Mouse (Mus musculus): ENCODE data around the gene Methig1. TPM values are rescaled to one million over a fixed set of nuclear protein-coding genes. Genes with fewer than 3 reads are reported as not detected.
"Not testable (repeated sequence)": the region's sequence is repeated elsewhere in the genome, so short reads cannot be mapped to it uniquely, and the experiment has no call there.

Methig1 gene
- polyA plus RNA-seq (2014; fragmentation: Nextera tagmentation; extraction: Ambion mirVana) = not detected in 2 replicates

DNA sequence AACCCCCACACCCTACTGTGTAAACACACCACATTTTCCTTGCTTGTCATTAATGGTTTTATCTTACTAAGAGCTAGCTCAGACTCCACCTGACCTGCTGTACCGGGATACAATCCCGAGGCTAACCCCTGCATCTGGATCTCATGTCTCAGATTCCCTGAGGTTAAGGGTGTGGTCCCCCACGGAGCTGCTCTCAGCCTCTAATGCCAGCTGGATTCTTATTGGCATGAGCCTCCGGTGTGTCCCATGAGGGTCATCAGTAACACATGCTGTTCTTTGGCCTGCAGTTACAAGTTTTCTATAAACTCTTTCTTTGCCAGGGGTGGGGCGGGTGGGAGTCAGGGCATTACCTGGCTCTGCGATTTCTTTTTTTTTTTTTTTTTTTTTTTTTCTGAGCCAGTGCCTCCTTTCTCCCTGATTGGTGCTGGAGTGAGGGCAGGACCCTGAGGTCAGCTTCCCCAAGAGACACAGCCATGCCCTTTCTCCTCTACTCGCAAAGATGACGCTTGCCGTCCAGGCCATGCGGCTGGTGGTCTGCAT, at the start of gene Methig1, which contains the start of gene Mettl7a2:
Gene Methig1, plus strand, starts transcription at position 439 of the 540 bp plus-strand sequence.
Gene Mettl7a2, plus strand, starts transcription at position 490 of the 540 bp plus-strand sequence.
- Histone ChIP-seq H3K27ac (ENCODE audit: low read depth) (no peak within 1 kb of the TSS), H3K27me3 (ENCODE audit: insufficient read depth, low read length) (no peaks in the 10 kb centered on the region), H3K4me1 (ENCODE audit: insufficient read depth) (no peaks in the 10 kb centered on the region), H3K4me2 (no peak within 1 kb of the TSS), H3K4me3 (ENCODE audit: low read depth, low read length) (no peak within 1 kb of the TSS), H3K9me3 (ENCODE audit: low read depth, low read length) (no peaks in the 10 kb centered on the region), H3K9ac (no peak within 1 kb of the TSS), H3K36me3 (ENCODE audit: insufficient read depth) (no peaks in the 10 kb centered on the region)
- TF ChIP-seq CTCF (IDR thresholded peaks at IDR 0.05; ENCODE audit: low read depth) = no peak
- 80% methylated on average over 10 of the region's 10 CpGs for WGBS
- DNase-seq (no peak), ATAC-seq (ENCODE audit: insufficient read depth) (no peak)

DNA sequence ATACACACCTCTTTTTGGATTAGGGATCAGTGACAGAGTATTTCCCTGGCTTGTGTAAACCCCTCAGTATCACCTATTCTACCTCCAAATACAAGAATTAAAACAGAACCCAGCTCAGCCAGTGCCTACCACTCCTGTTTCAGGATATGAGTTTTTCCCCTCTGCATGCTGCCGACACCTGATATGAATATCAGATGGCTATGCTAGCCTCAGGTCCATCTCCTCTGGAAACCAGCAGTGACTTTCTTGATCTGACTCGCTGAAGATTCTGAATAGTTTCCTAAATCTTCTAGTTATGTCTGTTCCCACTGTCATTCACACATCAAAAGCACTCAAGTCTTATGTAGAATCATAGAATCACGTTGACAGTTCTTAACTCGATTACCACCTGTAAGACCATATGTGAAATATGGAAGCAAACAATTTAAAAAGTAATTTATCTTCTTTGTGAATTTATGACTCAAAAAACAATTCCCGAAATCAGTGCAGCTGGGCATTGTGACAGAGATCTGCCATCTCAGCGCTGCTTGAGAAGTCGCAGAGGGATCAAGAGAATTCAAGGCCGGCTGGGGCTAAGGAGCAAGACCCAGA, 49.4 kb upstream of the Methig1 start:
- Histone ChIP-seq H3K4me1 (ENCODE audit: insufficient read depth) (no peaks in the 10 kb centered on the region), H3K36me3 (ENCODE audit: insufficient read depth) (no peaks in the 10 kb centered on the region), H3K9me3 (ENCODE audit: low read depth, low read length) (no peaks in the 10 kb centered on the region), H3K9ac (no peak overlapping the region), H3K27me3 (ENCODE audit: insufficient read depth, low read length) (no peaks in the 10 kb centered on the region), H3K4me3 (ENCODE audit: low read depth, low read length) (no peak overlapping the region), H3K27ac (ENCODE audit: low read depth) (no peak overlapping the region), H3K4me2 (peak overlapping the region; percentile 85)
- DNase-seq = no peak
- no peak for ATAC-seq (ENCODE audit: insufficient read depth)
- WGBS = 31% methylated on average over 8 of the region's 8 CpGs
- no peak for TF ChIP-seq CTCF (IDR thresholded peaks at IDR 0.05; ENCODE audit: low read depth)

DNA sequence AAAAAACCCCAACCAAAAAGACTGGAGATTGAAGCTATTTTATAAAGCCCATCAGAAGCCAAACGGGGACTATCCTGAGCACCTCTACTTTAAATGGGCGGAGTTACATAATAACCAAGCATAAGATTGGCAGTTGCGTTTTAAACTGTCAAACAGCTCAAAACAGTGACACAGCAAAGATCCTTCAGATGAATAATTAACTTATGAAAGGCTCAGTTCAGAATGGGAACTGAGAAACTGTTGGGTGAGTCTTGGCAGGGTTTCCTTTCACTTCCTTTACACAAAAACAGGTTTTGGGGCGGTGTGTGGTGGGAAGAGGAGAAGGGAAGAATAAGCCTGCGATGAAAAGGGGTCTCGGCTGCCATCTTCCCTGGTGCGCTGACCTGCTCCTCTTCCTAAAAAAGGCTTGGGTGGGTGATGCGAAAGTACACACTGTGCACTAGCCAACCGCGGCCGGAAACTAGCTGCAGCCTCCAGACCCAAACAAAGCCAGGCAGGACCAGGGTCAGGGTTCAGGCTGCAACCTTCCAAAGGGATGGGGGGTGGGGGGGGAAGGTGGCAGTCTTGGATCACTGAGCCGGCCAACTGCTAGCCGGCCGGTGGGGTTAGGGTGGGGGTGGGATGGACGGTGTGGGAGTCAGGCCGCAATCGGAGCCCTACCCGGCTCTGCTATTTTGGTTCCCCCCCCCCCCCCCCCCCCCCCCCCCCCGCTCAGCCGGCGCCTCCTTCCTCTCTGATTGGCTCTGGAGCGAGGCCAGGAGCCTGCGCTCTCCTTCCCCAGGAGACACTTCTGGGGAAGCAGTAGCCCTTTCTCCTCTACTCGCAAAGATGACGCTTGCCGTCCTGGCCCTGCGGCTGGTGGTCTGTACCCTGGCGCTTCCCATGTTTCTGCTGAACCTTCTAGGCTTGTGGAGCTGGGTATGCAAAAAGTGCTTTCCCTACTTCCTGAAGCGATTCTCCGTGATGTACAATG, 48.6 kb upstream of the Methig1 start, which contains the start of gene Mettl7a1:
Gene Mettl7a1, plus strand, starts transcription at position 122 of the 973 bp plus-strand sequence.
- peak; percentile 89 for DNase-seq
- Histone ChIP-seq H3K4me1 (ENCODE audit: insufficient read depth) (no peaks in the 10 kb centered on the region), H3K36me3 (ENCODE audit: insufficient read depth) (no peaks in the 10 kb centered on the region), H3K4me2 (peak within 1 kb of the TSS; percentile 85), H3K27ac (ENCODE audit: low read depth) (peak within 1 kb of the TSS; percentile 86), H3K4me3 (ENCODE audit: low read depth, low read length) (peak within 1 kb of the TSS; percentile 39), H3K9ac (peak within 1 kb of the TSS; percentile 64), H3K27me3 (ENCODE audit: insufficient read depth, low read length) (no peaks in the 10 kb centered on the region), H3K9me3 (ENCODE audit: low read depth, low read length) (no peaks in the 10 kb centered on the region)
- WGBS = 2% methylated on average over 24 of the region's 30 CpGs
- peak; percentile 84 for ATAC-seq (ENCODE audit: insufficient read depth)
- no peak for TF ChIP-seq CTCF (IDR thresholded peaks at IDR 0.05; ENCODE audit: low read depth)

DNA sequence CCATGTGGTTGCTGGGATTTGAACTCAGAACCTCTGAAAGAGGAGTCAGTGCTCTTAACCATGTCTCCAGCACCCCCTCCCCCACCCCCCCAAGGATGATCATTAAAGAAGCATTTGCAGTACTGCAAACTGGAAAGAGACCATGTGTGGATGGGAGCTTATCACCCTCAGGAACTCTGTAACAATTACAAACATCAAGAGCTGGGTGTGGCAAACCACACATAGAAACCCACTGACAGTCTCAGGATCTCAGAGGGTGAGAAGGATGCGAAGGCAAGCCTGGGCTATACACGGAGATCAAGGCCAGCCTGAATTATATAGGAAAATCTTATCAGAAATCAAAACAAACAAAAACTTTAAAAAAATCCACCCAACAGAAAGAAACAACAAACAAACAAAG, 46.7 kb upstream of the Methig1 start:
- H3K27me3 ChIP-seq (ENCODE audit: insufficient read depth, low read length) = no peaks in the 10 kb centered on the region
- 75% methylated on average over 2 of the region's 2 CpGs for WGBS
- no peak overlapping the region for H3K4me2 ChIP-seq
- DNase-seq (no peak), ATAC-seq (ENCODE audit: insufficient read depth) (no peak)
- H3K9ac ChIP-seq = no peak overlapping the region
- H3K4me3 ChIP-seq (ENCODE audit: low read depth, low read length) = no peak overlapping the region
- H3K27ac ChIP-seq (ENCODE audit: low read depth) = no peak overlapping the region
- H3K4me1 ChIP-seq (ENCODE audit: insufficient read depth) = no peaks in the 10 kb centered on the region
- no peak for TF ChIP-seq CTCF (IDR thresholded peaks at IDR 0.05; ENCODE audit: low read depth)
- no peaks in the 10 kb centered on the region for H3K36me3 ChIP-seq (ENCODE audit: insufficient read depth)
- no peaks in the 10 kb centered on the region for H3K9me3 ChIP-seq (ENCODE audit: low read depth, low read length)

DNA sequence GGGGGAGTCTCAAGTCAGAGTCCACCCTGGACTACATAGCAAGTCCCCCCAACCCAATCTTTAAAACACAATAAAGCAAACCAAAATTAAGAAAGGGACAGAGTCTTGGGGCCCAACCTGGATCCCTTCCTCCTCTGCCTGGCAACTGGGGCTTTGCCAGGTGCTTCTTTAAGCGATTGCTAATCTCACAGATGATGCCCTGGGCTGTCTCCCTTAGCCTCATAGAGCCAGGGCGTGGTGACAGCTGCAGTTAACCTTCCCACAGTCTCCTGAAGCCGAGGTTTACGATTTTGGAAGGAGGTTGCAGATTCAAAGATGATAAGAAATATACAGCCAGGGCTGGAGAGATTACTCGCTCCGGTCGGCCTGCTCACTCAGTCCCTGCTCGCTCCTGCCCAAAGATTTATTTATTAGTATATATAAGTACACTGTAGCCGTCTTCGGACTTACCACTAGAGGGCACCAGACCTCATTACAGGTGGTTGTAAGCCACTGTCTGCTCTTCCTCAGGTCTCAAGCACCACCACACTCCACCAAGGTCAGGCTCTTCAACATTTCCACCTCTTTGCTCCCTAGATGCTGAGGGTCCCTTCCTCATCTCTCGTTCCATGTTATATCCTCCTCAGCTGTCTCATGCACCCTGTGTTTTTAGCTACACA, 45.4 kb upstream of the Methig1 start:
- H3K4me1 ChIP-seq (ENCODE audit: insufficient read depth); H3K36me3 ChIP-seq (ENCODE audit: insufficient read depth); H3K9me3 ChIP-seq (ENCODE audit: low read depth, low read length); H3K9ac ChIP-seq; H3K27ac ChIP-seq (ENCODE audit: low read depth); H3K27me3 ChIP-seq (ENCODE audit: insufficient read depth, low read length); H3K4me2 ChIP-seq; H3K4me3 ChIP-seq (ENCODE audit: low read depth, low read length): not testable (repeated sequence)
- peak; percentile 65 for TF ChIP-seq CTCF (IDR thresholded peaks at IDR 0.05; ENCODE audit: low read depth)
- WGBS = 38% methylated on average over 11 of the region's 11 CpGs
- DNase-seq (peak; percentile 74), ATAC-seq (ENCODE audit: insufficient read depth) (peak; percentile 39; the same call in 1 of the 2 replicates)

DNA sequence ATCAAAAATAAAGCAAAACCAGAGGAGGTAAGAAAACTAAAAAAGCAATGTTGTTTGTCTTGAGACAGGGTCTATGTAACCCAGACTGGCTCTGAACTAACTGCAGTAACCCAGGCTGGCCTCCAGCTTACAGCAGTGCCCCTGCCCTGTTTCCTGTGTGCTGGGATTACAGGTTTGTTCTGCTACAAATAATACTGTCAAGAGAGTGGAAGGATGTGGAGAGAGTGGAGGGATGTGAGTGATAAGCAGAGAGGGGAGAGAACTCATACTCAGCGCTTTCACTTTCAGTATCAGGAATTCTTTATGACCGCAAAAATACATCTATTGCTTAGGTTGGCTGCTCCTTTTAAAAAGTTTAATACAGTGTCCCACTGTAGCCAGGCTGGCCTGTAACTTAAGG, 40.6 kb upstream of the Methig1 start:
- ATAC-seq (ENCODE audit: insufficient read depth) = no peak
- H3K27ac ChIP-seq (ENCODE audit: low read depth) = no peak overlapping the region
- 70% methylated on average over 2 of the region's 2 CpGs for WGBS

More for the DNA sequence above, 40.6 kb upstream of the Methig1 start:
- Histone ChIP-seq H3K27me3 (ENCODE audit: insufficient read depth, low read length) (no peaks in the 10 kb centered on the region), H3K4me2 (no peak overlapping the region), H3K4me3 (ENCODE audit: low read depth, low read length) (no peak overlapping the region), H3K4me1 (ENCODE audit: insufficient read depth) (no peaks in the 10 kb centered on the region), H3K9ac (no peak overlapping the region), H3K36me3 (ENCODE audit: insufficient read depth) (no peaks in the 10 kb centered on the region), H3K9me3 (ENCODE audit: low read depth, low read length) (no peaks in the 10 kb centered on the region)
- TF ChIP-seq CTCF (IDR thresholded peaks at IDR 0.05; ENCODE audit: low read depth) = no peak
- DNase-seq = no peak

Measured in lung, embryonic 14.5 days (tissue).